Mouse (Mus musculus) limb, embryonic 12.5 days (tissue): ENCODE measurements around the gene Cacna1c. TPM values are rescaled to one million over a fixed set of nuclear protein-coding genes. Genes with fewer than 3 reads are reported as not detected.

Experiments used
- ATAC-seq: fragments of 200-750 bp; cut with Nextera tagmentation; 2 replicates; pipeline ENCODE4 v1.8.0; 2017; ENCODE audit warnings: low read depth, moderate TSS enrichment; ENCODE audit not compliant: insufficient number of reproducible peaks, insufficient read depth, low FRiP score, low TSS enrichment
- H3K27ac ChIP-seq: fragments of 300-500 bp; sonication (generic); 2 replicates; pipeline ENCODE4 v1.5.1; 2016; ENCODE audit warnings: mild to moderate bottlenecking, moderate library complexity
- H3K27me3 ChIP-seq: fragments of 300-500 bp; sonication (generic); 2 replicates; pipeline ENCODE4 v1.6.1; 2016; ENCODE audit warnings: mild to moderate bottlenecking, moderate library complexity
- H3K36me3 ChIP-seq: fragments of 300-500 bp; sonication (generic); 2 replicates; pipeline ENCODE4 v1.6.1; 2016; ENCODE audit warnings: mild to moderate bottlenecking, moderate library complexity
- H3K4me1 ChIP-seq: fragments of 300-500 bp; sonication (generic); replicated peaks from 2 replicates; pipeline ENCODE4 v1.6.1; 2016
- H3K4me2 ChIP-seq: fragments of 300-500 bp; sonication (generic); 2 replicates; pipeline ENCODE4 v1.6.1; 2016; ENCODE audit warnings: mild to moderate bottlenecking, moderate library complexity
- H3K4me3 ChIP-seq: fragments of 300-500 bp; sonication (generic); replicated peaks from 2 replicates; pipeline ENCODE4 v1.5.1; 2016; ENCODE audit warnings: mild to moderate bottlenecking
- H3K9ac ChIP-seq: fragments of 300-500 bp; sonication (generic); replicated peaks from 2 replicates; pipeline ENCODE4 v1.6.1; 2016; ENCODE audit warnings: mild to moderate bottlenecking, moderate library complexity
- H3K9me3 ChIP-seq: fragments of 300-500 bp; sonication (generic); 2 replicates; pipeline ENCODE4 v1.6.1; 2016; ENCODE audit warnings: mild to moderate bottlenecking, moderate library complexity
- WGBS: fragments of 180-500 bp; shearing (Covaris S2); methylation state at CpG from one replicate; pipeline ENCODE4 v1.1.7; 2016; 5-methylcytosine and 5-hydroxymethylcytosine counted together
- polyA plus RNA-seq: library from polyadenylated mRNA; unstranded; fragments of >200 nt; fragmentation: Nextera tagmentation; extraction: Ambion mirVana; gene quantifications from 2 replicates; pipeline ENCODE4 v1.2.1, GENCODE M21; 2016

Gene Cacna1c
- polyA plus RNA-seq, 1 experiment from 2014 or later = 13.8 TPM

GRCm38 (mm10) chr6:118713286-118713685 lies 482.9 kb downstream of the Cacna1c start:
- H3K9ac ChIP-seq = no peak overlapping the region
- no peak for ATAC-seq
- H3K4me1 ChIP-seq = no peaks in the 10 kb centered on the region
- 89% methylated on average over 5 of the region's 5 CpGs for WGBS
- H3K27me3 ChIP-seq = no peaks in the 10 kb centered on the region
- H3K9me3 ChIP-seq = no peaks in the 10 kb centered on the region
- H3K4me3 ChIP-seq = no peak overlapping the region
- no peak overlapping the region for H3K27ac ChIP-seq
- no peak overlapping the region for H3K4me2 ChIP-seq
- H3K36me3 ChIP-seq = peaks cover 47% of the 10 kb centered on the region

DNA sequence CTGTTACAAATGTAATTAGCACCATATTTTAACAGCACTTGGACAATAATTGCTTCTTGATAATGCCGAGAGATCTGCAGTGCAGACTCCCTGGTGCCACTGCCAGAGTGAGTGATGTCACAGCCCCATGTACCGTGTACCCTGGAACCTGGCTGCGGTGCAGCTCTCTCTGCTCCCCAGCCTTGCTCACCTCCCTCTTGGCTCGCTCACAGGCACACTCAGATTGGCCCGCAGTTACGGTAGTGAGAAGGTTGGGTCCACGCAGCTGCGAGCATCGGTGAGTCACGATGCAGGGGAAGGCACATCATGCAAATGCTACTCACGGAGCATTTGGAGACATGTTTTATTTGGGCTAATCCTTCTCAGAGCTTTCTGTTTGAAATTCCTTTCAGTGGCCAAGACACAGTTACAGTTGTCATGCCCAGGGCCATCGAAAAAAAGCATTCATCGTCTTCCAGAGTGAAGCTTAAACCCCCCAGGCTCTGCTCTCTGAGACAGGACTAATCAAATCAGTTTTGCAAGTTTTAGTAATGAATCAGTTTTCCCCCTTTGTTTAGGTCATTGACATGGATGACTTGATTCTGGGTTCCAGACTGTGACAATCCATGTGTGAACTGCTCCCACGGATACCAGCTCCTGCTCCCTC lies 484.4 kb downstream of the Cacna1c start:
- no peak overlapping the region for H3K4me3 ChIP-seq
- peaks cover 51% of the 10 kb centered on the region for H3K36me3 ChIP-seq
- H3K4me1 ChIP-seq = no peaks in the 10 kb centered on the region
- no peaks in the 10 kb centered on the region for H3K9me3 ChIP-seq
- 89% methylated on average over 14 of the region's 14 CpGs for WGBS
- H3K27me3 ChIP-seq = no peaks in the 10 kb centered on the region
- no peak for ATAC-seq
- no peak overlapping the region for H3K9ac ChIP-seq
- H3K27ac ChIP-seq = no peak overlapping the region
- H3K4me2 ChIP-seq = no peak overlapping the region

GRCm38 (mm10) chr6:118707066-118707465 lies 489.2 kb downstream of the Cacna1c start:
- Histone ChIP-seq H3K27me3 (no peaks in the 10 kb centered on the region), H3K9me3 (no peaks in the 10 kb centered on the region), H3K27ac (no peak overlapping the region), H3K4me3 (no peak overlapping the region), H3K36me3 (peaks cover 34% of the 10 kb centered on the region), H3K4me1 (no peaks in the 10 kb centered on the region), H3K9ac (no peak overlapping the region), H3K4me2 (no peak overlapping the region)
- 61% methylated on average over 4 of the region's 4 CpGs for WGBS
- ATAC-seq = no peak

- no peak overlapping the region for H3K27ac ChIP-seq
- H3K27me3 ChIP-seq = no peaks in the 10 kb centered on the region
- H3K4me2 ChIP-seq = no peak overlapping the region
- H3K4me1 ChIP-seq = no peaks in the 10 kb centered on the region
- no peak overlapping the region for H3K4me3 ChIP-seq
- ATAC-seq = no peak
- H3K9me3 ChIP-seq = no peaks in the 10 kb centered on the region
- no peak overlapping the region for H3K9ac ChIP-seq
- WGBS = 93% methylated on average over 7 of the region's 7 CpGs
- peaks cover 21% of the 10 kb centered on the region; the same call in 1 of the 2 replicates for H3K36me3 ChIP-seq
These were observed 490.4 kb downstream of the Cacna1c start for GRCm38 (mm10) chr6:118705840-118706239.

- Histone ChIP-seq H3K4me2 (no peak overlapping the region), H3K9me3 (no peaks in the 10 kb centered on the region), H3K4me1 (no peaks in the 10 kb centered on the region), H3K27me3 (no peaks in the 10 kb centered on the region), H3K27ac (no peak overlapping the region), H3K9ac (no peak overlapping the region), H3K36me3 (peaks cover 7% of the 10 kb centered on the region), H3K4me3 (no peak overlapping the region)
- 85% methylated on average over 4 of the region's 4 CpGs for WGBS
- no peak for ATAC-seq
These were observed 501.6 kb downstream of the Cacna1c start for GRCm38 (mm10) chr6:118694626-118695025.

GRCm38 (mm10) chr6:118689447-118689846 lies 506.8 kb downstream of the Cacna1c start:
- WGBS = 90% methylated on average over 3 of the region's 3 CpGs
- no peak overlapping the region for H3K4me2 ChIP-seq
- H3K9ac ChIP-seq = no peak overlapping the region
- H3K27me3 ChIP-seq = no peaks in the 10 kb centered on the region
- no peaks in the 10 kb centered on the region for H3K9me3 ChIP-seq
- ATAC-seq = no peak
- no peak overlapping the region for H3K4me3 ChIP-seq
- no peak overlapping the region for H3K27ac ChIP-seq
- peaks cover 10% of the 10 kb centered on the region; the same call in 1 of the 2 replicates for H3K36me3 ChIP-seq
- H3K4me1 ChIP-seq = no peaks in the 10 kb centered on the region

DNA sequence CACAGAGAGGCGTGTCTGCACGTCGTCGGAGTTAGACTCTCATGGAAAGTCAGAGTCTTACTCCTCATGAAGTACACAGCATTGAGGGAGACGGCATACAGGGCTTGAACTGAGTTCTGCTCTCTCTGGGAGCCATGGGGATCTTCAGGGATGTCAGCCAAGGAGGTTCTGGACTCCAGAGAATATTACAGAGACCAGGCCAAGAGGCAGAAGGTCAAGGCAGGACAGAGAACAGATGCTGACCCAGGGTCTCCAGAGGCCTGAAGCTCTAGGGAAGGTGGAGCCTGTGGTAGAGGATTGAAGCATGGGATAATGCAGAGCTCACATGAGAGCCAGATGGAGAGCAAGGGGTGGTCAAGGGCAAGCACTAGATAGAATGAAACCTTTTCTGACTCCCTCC lies 507.4 kb downstream of the Cacna1c start:
- H3K4me1 ChIP-seq = no peaks in the 10 kb centered on the region
- no peaks in the 10 kb centered on the region for H3K27me3 ChIP-seq
- H3K4me3 ChIP-seq = no peak overlapping the region
- no peak overlapping the region for H3K9ac ChIP-seq
- no peak overlapping the region for H3K27ac ChIP-seq
- no peak for ATAC-seq
- peaks cover 8% of the 10 kb centered on the region; the same call in 1 of the 2 replicates for H3K36me3 ChIP-seq
- H3K4me2 ChIP-seq = no peak overlapping the region
- WGBS = 82% methylated on average over 5 of the region's 5 CpGs
- H3K9me3 ChIP-seq = no peaks in the 10 kb centered on the region

DNA sequence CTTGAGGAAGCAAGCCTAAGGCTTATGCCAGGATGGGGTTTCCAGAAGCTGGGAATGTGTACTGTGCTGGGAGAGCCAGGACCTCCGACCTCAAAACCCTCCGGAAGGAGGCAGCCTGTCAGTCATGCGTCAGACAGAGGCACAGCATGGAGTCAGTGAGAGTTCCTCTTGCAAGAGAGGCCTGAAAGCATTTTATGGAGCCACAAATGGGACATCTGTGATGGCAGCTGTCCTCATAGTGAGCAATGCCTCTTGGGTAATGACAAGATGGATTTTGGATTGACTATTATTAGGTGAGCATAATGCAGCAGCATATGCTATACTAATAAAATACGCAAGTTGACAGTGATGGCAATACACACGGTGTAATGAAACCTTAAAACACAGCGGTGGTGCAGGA lies 515.4 kb downstream of the Cacna1c start:
- Histone ChIP-seq H3K27ac (no peak overlapping the region), H3K9ac (no peak overlapping the region), H3K4me2 (no peak overlapping the region), H3K36me3 (peaks cover 24% of the 10 kb centered on the region), H3K27me3 (no peaks in the 10 kb centered on the region), H3K4me3 (no peak overlapping the region), H3K4me1 (no peaks in the 10 kb centered on the region), H3K9me3 (no peaks in the 10 kb centered on the region)
- no peak for ATAC-seq
- WGBS = 71% methylated on average over 6 of the region's 6 CpGs

GRCm38 (mm10) chr6:118678031-118678430 lies 518.2 kb downstream of the Cacna1c start:
- Histone ChIP-seq H3K4me3 (no peak overlapping the region), H3K4me1 (no peaks in the 10 kb centered on the region), H3K4me2 (no peak overlapping the region), H3K9ac (no peak overlapping the region), H3K36me3 (peaks cover 45% of the 10 kb centered on the region), H3K9me3 (no peaks in the 10 kb centered on the region), H3K27me3 (no peaks in the 10 kb centered on the region), H3K27ac (no peak overlapping the region)
- ATAC-seq = no peak
- WGBS = 88% methylated on average over 10 of the region's 10 CpGs

GRCm38 (mm10) chr6:118677306-118677705 lies 518.9 kb downstream of the Cacna1c start:
- H3K9me3 ChIP-seq = no peaks in the 10 kb centered on the region
- no peak for ATAC-seq
- H3K4me2 ChIP-seq = no peak overlapping the region
- H3K9ac ChIP-seq = no peak overlapping the region
- peaks cover 46% of the 10 kb centered on the region for H3K36me3 ChIP-seq
- WGBS = 90% methylated on average over 6 of the region's 6 CpGs
- H3K27me3 ChIP-seq = no peaks in the 10 kb centered on the region
- H3K27ac ChIP-seq = no peak overlapping the region
- no peaks in the 10 kb centered on the region for H3K4me1 ChIP-seq
- no peak overlapping the region for H3K4me3 ChIP-seq

- H3K27ac ChIP-seq = no peak overlapping the region
- H3K27me3 ChIP-seq = no peaks in the 10 kb centered on the region
- 89% methylated on average over 4 of the region's 4 CpGs for WGBS
- no peak overlapping the region for H3K4me2 ChIP-seq
- H3K4me1 ChIP-seq = no peaks in the 10 kb centered on the region
- H3K9ac ChIP-seq = no peak overlapping the region
- H3K4me3 ChIP-seq = no peak overlapping the region
- H3K36me3 ChIP-seq = peaks cover 42% of the 10 kb centered on the region
- no peaks in the 10 kb centered on the region for H3K9me3 ChIP-seq
- ATAC-seq = no peak
These were observed 521.4 kb downstream of the Cacna1c start for GRCm38 (mm10) chr6:118674781-118675180.
